Mouse (Mus musculus): ENCODE data around the gene Rapgef4.
"Not testable (repeated sequence)": the region's sequence is repeated elsewhere in the genome, so short reads cannot be mapped to it uniquely, and the experiment has no call there.

Gene Rapgef4

GRCm38 (mm10) chr2:72116103-72116502, 135.1 kb downstream of the Rapgef4 start:
- no peak for DNase-seq (ENCODE audit: extremely low read depth, low read depth, low spot score)

GRCm38 (mm10) chr2:72116698-72117097, 135.7 kb downstream of the Rapgef4 start:
- no peak for DNase-seq (ENCODE audit: extremely low read depth, low read depth, low spot score)

- no peak for DNase-seq (ENCODE audit: extremely low read depth, low read depth, low spot score)
These were observed 136.3 kb downstream of the Rapgef4 start for GRCm38 (mm10) chr2:72117138-72118011.

DNA sequence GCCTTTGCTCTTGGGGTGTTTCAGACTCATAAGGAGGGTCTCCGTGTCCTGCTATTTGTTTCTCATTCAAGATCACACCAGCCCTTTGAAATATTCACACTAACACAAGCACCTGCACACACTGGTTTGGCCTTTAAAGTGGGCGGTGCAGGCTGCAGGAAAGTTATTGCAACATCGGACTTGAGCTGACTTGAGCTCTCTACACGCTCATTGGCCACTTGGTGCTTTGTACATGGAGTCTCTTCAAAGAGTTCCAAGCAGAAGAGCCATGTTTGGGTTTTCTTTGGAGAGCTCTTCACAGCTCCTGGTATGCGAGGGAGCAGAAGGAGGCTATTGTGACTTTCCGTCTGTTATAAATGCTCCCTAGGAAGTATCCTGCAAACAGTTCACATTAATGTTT, 139.2 kb downstream of the Rapgef4 start:
- DNase-seq (ENCODE audit: extremely low read depth, low read depth, low spot score), result peak; percentile 30

DNA sequence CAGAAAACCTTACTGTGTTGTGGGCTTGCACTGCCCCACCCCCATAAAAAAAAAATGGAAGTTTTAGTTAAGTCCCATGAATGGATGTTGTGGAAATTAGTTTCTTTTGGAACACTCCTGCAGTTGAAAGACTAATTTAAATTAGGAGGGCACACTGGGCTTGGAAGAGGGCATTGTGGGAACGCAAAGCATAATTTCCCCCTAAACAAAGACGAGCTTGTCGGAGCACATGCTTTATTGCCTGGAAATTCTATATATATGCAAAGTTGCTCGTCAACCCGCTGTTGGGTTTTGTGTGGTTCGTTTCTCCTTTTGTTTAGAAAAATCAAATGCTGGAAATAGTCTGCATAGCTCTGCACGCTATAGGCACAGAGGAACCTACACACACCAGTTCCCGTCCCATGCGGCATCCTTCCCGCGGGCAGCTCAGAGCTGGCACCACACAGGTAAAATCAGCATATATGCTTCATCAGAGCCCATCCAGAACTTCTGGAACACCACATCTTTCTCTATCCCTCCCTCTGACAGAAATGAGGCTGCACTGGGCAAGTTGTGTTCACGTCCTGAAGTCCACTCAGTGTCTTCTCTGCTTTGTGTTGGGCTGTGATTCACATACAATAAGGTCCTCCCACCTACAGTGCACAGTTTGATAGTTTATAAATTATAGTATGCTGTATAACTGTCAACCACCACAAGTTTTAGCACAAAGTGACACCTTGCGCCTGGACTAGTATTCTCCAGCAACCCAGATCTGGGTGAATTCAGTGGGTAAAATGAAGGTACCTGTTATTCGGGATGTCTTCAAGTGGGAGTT, 141.6 kb downstream of the Rapgef4 start:
- DNase-seq (ENCODE audit: extremely low read depth, low read depth, low spot score), result no peak

- DNase-seq (ENCODE audit: extremely low read depth, low read depth, low spot score), result no peak
These were observed 142.8 kb downstream of the Rapgef4 start for GRCm38 (mm10) chr2:72123851-72124250.

DNA sequence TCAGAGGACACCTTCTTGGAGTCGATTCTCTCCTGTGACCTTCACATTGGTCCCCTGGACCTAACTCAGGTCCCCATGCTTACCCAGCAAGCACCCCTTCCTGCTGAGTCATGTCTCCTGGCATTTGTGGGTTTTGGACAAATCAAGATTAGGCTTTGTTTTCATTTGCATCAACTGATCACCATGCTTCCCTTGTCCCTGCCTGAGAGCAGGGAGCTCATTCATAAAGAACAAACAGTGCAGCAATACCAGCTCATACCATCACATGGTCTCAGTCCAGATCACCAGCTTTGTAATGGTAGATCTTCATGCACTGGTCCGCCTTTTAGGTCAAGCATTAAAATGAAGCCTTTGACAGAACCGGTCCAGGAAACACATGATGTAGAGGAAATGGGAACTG, 144.7 kb downstream of the Rapgef4 start:
- DNase-seq (ENCODE audit: extremely low read depth, low read depth, low spot score), result no peak

- no peak for DNase-seq (ENCODE audit: extremely low read depth, low read depth, low spot score)
These were observed 145.4 kb downstream of the Rapgef4 start for GRCm38 (mm10) chr2:72126411-72126810.

- no peak for DNase-seq (ENCODE audit: extremely low read depth, low read depth, low spot score)
These were observed 148.7 kb downstream of the Rapgef4 start for GRCm38 (mm10) chr2:72129612-72130311.

GRCm38 (mm10) chr2:72132222-72132621, 151.2 kb downstream of the Rapgef4 start:
- no peak for DNase-seq (ENCODE audit: extremely low read depth, low read depth, low spot score)

DNA sequence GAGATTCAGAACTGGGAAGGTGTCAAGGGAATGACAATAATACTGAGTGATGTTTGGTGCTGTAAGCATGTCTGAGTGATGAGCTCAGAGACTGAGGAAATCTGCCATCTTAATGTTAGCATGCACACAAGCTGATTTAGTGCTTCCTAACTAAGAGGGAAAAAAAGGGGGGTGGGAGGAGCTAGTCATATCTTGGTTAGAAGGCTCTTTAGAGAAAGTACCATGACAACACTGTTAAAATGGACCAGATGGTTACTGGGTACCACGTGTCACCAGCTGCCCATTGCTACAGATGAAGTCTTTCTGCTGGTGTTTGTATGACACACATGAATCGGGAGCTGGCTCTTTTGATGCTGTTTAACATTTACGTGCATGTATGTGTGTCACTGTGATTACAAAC, 155.0 kb downstream of the Rapgef4 start:
- no peak for DNase-seq (ENCODE audit: extremely low read depth, low read depth, low spot score)

- no peak for DNase-seq (ENCODE audit: extremely low read depth, low read depth, low spot score)
These were observed 155.6 kb downstream of the Rapgef4 start for GRCm38 (mm10) chr2:72136486-72137264.

DNA sequence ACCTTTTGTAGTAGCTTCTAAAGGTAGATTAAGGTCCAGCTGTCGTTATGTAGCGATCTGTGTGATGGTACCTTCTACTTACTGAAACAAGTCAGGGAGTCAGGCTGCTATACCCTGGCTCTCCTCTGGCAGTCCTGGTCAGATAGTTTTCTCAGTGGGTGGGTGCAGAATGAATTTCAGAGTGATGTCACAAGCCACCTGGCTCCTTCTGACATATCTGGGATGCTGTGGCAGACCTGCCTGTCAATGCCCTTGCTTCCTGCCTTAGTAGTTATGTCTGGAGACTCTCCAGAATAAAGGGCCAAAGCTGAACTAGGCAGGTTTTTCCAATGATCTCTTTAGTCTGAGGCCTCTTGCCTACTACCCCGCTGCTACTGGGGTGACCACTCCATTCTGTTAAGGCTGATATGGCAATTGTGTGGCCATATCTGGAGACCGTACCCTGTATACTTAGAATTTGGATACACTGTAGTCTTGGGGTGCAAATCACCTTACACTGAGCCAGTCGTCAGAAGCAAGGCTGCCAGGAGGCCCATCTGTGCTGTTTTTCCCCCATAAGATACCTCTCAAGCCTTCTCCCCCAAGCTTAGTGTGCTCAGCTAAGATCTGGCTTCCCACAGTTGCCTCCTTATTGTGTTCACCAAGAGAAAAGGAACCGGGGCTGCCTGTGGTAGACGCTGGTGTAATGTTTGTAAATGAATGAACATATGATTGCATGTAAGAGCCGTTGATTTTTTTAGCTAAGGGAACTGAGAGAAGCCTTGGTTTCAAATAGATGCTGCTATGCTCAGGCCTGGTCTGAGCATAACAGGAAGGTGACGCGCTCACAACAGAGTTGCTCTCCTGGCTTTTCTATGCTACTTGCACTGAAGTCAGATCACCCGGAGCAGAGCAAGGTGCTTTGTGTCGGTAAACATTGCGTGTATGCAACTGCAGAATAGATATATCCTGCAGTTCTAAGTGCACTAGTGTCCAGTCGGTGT, 159.1 kb downstream of the Rapgef4 start:
- DNase-seq (ENCODE audit: extremely low read depth, low read depth, low spot score), result no peak

GRCm38 (mm10) chr2:72141091-72141490, 160.1 kb downstream of the Rapgef4 start:
- DNase-seq (ENCODE audit: extremely low read depth, low read depth, low spot score), result no peak

GRCm38 (mm10) chr2:72141732-72142131, 160.7 kb downstream of the Rapgef4 start:
- not testable (repeated sequence) for DNase-seq (ENCODE audit: extremely low read depth, low read depth, low spot score)

GRCm38 (mm10) chr2:72143413-72143812, 162.4 kb downstream of the Rapgef4 start:
- no peak for DNase-seq (ENCODE audit: extremely low read depth, low read depth, low spot score)

- no peak for DNase-seq (ENCODE audit: extremely low read depth, low read depth, low spot score)
These were observed 163.6 kb downstream of the Rapgef4 start for GRCm38 (mm10) chr2:72144576-72145200.

DNA sequence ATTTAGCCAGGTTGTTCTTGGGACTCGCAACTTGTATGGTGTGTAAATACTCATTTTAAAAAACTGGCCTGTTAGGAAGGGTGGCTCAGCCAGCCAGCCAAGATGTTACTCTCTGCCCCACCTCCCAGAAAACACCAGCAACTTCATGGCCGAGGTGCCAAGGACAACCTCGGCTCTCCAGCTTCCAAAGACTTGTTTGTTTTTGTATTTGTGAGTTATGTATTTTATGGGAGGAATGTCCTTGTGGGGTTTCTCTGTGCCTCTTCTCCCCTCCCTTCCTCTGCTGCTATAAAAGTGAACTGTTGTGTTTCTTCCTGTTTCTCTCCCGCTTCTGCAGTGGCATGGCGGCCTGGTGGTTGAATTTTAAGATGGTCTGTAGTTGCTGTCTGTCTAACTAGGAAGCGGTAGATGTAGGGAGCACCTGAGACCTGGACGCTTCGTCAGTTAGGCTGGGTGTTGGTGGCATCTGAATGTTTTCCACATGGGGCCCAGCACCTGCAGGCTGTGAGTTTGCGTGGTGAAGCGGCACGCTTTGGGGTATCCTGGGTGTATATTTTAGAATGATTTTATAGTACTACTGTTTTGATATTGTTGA, 164.3 kb downstream of the Rapgef4 start:
- DNase-seq (ENCODE audit: extremely low read depth, low read depth, low spot score), result no peak

DNA sequence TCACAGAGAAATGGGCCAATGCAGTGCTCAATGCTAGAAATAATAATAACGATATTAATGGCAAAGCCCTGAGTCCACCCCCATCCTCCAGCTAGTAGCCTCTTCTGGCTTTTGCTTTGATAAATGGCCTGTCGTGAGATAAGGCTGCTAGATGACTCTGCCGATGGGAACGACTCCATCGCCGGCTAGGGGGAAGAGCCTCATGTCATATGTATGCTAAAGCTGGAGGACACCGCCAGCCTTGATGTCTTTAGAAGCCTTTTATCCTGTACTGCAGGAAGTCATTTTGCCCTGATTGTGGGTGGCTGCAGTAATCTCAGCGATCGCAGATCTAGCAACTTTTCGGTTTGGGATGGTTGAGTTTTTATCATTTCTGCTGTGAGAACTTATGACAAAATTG, 165.0 kb downstream of the Rapgef4 start:
- DNase-seq (ENCODE audit: extremely low read depth, low read depth, low spot score), result no peak
